Mouse (Mus musculus): ENCODE data around the gene Ccl9. TPM values are rescaled to one million over a fixed set of nuclear protein-coding genes. Genes with fewer than 3 reads are reported as not detected.
A peak's percentile ranks its signal among the peaks of the same experiment; 100 is the strongest.
"Not testable (repeated sequence)": the region's sequence is repeated elsewhere in the genome, so short reads cannot be mapped to it uniquely, and the experiment has no call there.

Gene Ccl9
- polyA plus RNA-seq, 1 experiment from 2014 or later = 2.8 TPM

DNA sequence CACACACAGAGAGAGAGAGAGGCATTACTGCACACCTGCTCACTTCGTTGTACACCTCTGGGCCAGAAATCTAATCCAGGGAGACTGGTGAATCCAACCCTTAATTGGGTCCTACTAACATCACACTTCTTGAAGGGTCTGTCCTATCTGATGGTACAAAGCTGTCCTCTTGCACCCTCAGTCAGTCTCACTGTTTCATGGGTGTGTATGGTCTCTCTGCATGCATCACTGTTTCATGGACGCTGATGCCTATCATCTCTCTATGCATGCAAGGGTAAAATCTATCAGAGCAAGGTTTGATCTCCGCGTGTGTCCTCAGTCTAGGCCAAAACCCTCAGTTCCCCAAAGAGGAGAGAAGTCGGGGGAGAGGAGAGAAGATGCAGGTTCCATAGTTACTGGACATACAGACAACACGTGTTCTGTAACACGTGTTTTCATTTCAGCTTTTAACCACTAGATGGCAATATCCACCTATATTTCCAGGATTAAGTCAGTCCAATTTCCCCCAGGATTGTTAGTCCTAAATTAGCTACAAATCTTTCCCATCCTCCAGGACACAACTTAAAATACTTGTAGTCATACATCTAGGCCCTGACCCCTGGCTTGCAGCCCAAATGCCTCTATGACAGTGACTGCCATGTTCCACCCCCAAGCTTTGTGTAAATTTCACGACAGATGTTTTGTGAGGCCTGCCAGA, 22.2 kb downstream of the Ccl9 start:
- TF ChIP-seq CTCF (IDR thresholded peaks at IDR 0.05; ENCODE audit: low read depth) = peak; percentile 79
- H3K4me1 ChIP-seq (ENCODE audit: insufficient read depth) = no peaks in the 10 kb centered on the region
- no peak overlapping the region for H3K27ac ChIP-seq (ENCODE audit: low read depth)
- no peaks in the 10 kb centered on the region for H3K27me3 ChIP-seq (ENCODE audit: insufficient read depth, low read length)
- no peaks in the 10 kb centered on the region for H3K36me3 ChIP-seq (ENCODE audit: insufficient read depth)
- no peaks in the 10 kb centered on the region for H3K9me3 ChIP-seq (ENCODE audit: low read depth, low read length)
- WGBS = 28% methylated on average over 8 of the region's 8 CpGs
- no peak overlapping the region for H3K4me2 ChIP-seq
- DNase-seq (peak; percentile 95), ATAC-seq (ENCODE audit: insufficient read depth) (peak; percentile 94)
- no peak overlapping the region for H3K4me3 ChIP-seq (ENCODE audit: low read depth, low read length)
- no peak overlapping the region for H3K9ac ChIP-seq

DNA sequence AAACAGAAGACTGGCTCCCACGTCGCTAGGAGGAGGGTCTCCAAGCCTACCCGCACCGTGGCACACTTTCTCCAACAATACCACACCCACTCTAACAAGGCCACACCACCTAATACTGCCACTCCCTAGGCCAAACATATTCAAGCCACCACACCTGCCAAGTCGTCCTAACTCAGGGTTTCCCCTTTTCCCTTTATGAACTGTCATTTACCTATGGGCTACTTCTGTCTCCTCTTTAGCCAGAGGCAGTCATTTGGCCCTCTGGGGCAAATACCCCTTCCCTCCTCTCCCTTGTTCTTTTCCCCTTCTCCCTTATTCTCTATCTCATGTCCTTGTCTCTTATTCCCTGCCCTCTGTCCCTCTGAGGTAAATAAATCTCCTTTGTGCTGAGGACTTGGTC, 26.8 kb downstream of the Ccl9 start:
- TF ChIP-seq CTCF (IDR thresholded peaks at IDR 0.05; ENCODE audit: low read depth) = no peak
- no peak overlapping the region for H3K27ac ChIP-seq (ENCODE audit: low read depth)

DNA sequence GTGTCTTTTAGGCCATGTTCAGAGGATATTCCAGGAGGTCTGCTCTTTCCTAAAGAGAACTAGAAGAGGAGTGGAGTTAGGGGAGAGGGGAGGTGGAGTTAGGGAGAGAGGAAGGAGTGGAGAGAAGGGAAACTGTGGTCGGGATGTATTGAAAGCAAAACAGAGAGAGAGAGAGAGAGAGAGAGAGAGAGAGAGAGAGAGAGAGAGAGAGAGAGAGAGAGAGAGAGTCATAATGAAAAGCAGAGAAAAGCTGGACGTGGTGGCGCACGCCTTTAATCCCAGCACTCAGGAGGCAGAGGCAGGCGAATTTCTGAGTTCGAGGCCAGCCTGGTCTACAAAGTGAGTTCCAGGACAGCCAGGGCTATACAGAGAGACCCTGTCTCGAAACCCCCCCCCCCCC, 27.4 kb downstream of the Ccl9 start:
- H3K27ac ChIP-seq (ENCODE audit: low read depth); H3K4me3 ChIP-seq (ENCODE audit: low read depth, low read length); H3K9ac ChIP-seq; ATAC-seq (ENCODE audit: insufficient read depth); H3K27me3 ChIP-seq (ENCODE audit: insufficient read depth, low read length); DNase-seq; H3K4me1 ChIP-seq (ENCODE audit: insufficient read depth); H3K4me2 ChIP-seq; H3K36me3 ChIP-seq (ENCODE audit: insufficient read depth); H3K9me3 ChIP-seq (ENCODE audit: low read depth, low read length): not testable (repeated sequence)
- 80% methylated on average over 7 of the region's 7 CpGs for WGBS

More for the DNA sequence above, 26.8 kb downstream of the Ccl9 start:
- Histone ChIP-seq H3K9me3 (ENCODE audit: low read depth, low read length) (no peaks in the 10 kb centered on the region), H3K36me3 (ENCODE audit: insufficient read depth) (no peaks in the 10 kb centered on the region), H3K4me2 (no peak overlapping the region), H3K27me3 (ENCODE audit: insufficient read depth, low read length) (no peaks in the 10 kb centered on the region), H3K4me3 (ENCODE audit: low read depth, low read length) (no peak overlapping the region), H3K4me1 (ENCODE audit: insufficient read depth) (no peaks in the 10 kb centered on the region), H3K9ac (no peak overlapping the region)
- 76% methylated on average over 5 of the region's 5 CpGs for WGBS
- DNase-seq (no peak), ATAC-seq (ENCODE audit: insufficient read depth) (no peak)

GRCm38 (mm10) chr11:83550186-83550632, 28.2 kb downstream of the Ccl9 start:
- Histone ChIP-seq H3K9me3 (ENCODE audit: low read depth, low read length) (no peaks in the 10 kb centered on the region), H3K27ac (ENCODE audit: low read depth) (no peak overlapping the region), H3K9ac (no peak overlapping the region), H3K4me3 (ENCODE audit: low read depth, low read length) (no peak overlapping the region), H3K36me3 (ENCODE audit: insufficient read depth) (no peaks in the 10 kb centered on the region), H3K4me1 (ENCODE audit: insufficient read depth) (no peaks in the 10 kb centered on the region), H3K27me3 (ENCODE audit: insufficient read depth, low read length) (no peaks in the 10 kb centered on the region), H3K4me2 (no peak overlapping the region)
- TF ChIP-seq CTCF (IDR thresholded peaks at IDR 0.05; ENCODE audit: low read depth) = no peak
- 78% methylated on average over 5 of the region's 5 CpGs for WGBS
- DNase-seq (no peak), ATAC-seq (ENCODE audit: insufficient read depth) (no peak)

DNA sequence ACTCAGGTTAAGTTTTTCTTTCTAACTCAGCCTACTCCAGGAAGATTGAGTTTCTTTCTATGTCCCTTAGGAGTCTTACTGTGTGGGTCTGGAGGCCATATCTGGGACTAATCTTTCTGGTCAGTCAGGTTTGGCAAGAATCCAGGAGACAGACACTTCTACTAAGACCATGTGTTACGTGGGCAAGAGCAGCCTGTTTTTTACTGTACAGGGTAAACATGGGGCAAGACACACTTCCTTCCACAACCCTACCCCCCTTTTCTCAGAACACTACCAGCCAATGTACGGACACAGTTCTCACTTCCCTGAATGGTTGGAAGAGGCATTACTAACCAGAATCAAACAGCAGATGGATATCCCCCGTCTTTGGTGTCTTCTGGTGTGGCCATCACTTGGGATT, 34.2 kb downstream of the Ccl9 start:
- ATAC-seq (ENCODE audit: insufficient read depth) (no peak), DNase-seq (peak; percentile 55)
- no peaks in the 10 kb centered on the region; the same call in 1 of the 2 replicates for H3K4me1 ChIP-seq (ENCODE audit: insufficient read depth)
- no peak overlapping the region for H3K4me2 ChIP-seq
- no peak overlapping the region for H3K4me3 ChIP-seq (ENCODE audit: low read depth, low read length)
- TF ChIP-seq CTCF (IDR thresholded peaks at IDR 0.05; ENCODE audit: low read depth) = no peak
- no peaks in the 10 kb centered on the region for H3K27me3 ChIP-seq (ENCODE audit: insufficient read depth, low read length)
- no peak overlapping the region for H3K27ac ChIP-seq (ENCODE audit: low read depth)
- H3K36me3 ChIP-seq (ENCODE audit: insufficient read depth) = no peaks in the 10 kb centered on the region
- 45% methylated on average over 3 of the region's 3 CpGs for WGBS
- H3K9ac ChIP-seq = no peak overlapping the region
- no peaks in the 10 kb centered on the region for H3K9me3 ChIP-seq (ENCODE audit: low read depth, low read length)

DNA sequence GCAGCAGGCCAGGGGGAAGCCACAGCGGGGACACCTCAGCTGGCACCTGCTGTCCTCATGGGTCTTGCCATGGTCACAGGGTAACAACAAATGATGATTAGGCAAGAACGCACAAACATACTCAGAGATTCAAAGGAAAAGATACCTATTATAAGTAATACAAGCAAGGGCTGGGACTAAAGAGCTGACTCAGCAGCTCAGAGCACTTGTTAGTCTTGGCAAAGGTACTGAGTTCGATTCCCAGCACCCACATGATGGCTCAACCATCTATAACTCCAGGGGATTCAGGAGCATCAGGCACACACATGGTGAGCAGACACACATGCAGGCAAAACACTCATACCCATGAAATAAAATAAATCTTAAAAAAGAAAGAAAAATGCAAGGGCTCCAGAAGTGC, 37.0 kb downstream of the Ccl9 start:
- 86% methylated on average over 3 of the region's 3 CpGs for WGBS
- H3K4me2 ChIP-seq = no peak overlapping the region

GRCm38 (mm10) chr11:83540931-83541330, 37.5 kb downstream of the Ccl9 start:
- no peaks in the 10 kb centered on the region for H3K9me3 ChIP-seq (ENCODE audit: low read depth, low read length)
- H3K4me1 ChIP-seq (ENCODE audit: insufficient read depth) = no peaks in the 10 kb centered on the region; the same call in 1 of the 2 replicates
- WGBS = 87% methylated on average over 2 of the region's 2 CpGs
- H3K4me3 ChIP-seq (ENCODE audit: low read depth, low read length) = no peak overlapping the region
- TF ChIP-seq CTCF (IDR thresholded peaks at IDR 0.05; ENCODE audit: low read depth) = no peak
- no peaks in the 10 kb centered on the region for H3K36me3 ChIP-seq (ENCODE audit: insufficient read depth)
- H3K9ac ChIP-seq = no peak overlapping the region
- DNase-seq = no peak
- H3K27me3 ChIP-seq (ENCODE audit: insufficient read depth, low read length) = no peaks in the 10 kb centered on the region
- no peak overlapping the region for H3K4me2 ChIP-seq
- H3K27ac ChIP-seq (ENCODE audit: low read depth) = no peak overlapping the region
- no peak for ATAC-seq (ENCODE audit: insufficient read depth)

More for the DNA sequence above, 37.0 kb downstream of the Ccl9 start:
- TF ChIP-seq CTCF (IDR thresholded peaks at IDR 0.05; ENCODE audit: low read depth) = no peak
- Histone ChIP-seq H3K9me3 (ENCODE audit: low read depth, low read length) (no peaks in the 10 kb centered on the region), H3K4me3 (ENCODE audit: low read depth, low read length) (no peak overlapping the region), H3K27me3 (ENCODE audit: insufficient read depth, low read length) (no peaks in the 10 kb centered on the region), H3K9ac (no peak overlapping the region), H3K27ac (ENCODE audit: low read depth) (no peak overlapping the region), H3K4me1 (ENCODE audit: insufficient read depth) (no peaks in the 10 kb centered on the region; the same call in 1 of the 2 replicates), H3K36me3 (ENCODE audit: insufficient read depth) (no peaks in the 10 kb centered on the region)
- ATAC-seq (ENCODE audit: insufficient read depth) = no peak
- no peak for DNase-seq

All from lung, embryonic 14.5 days (tissue).